Mouse (Mus musculus): ENCODE measurements at regions not wholly inside any gene's neighbourhood (a gene's known extent, or its start where the extent isn't known, plus 50 kb on each side); places are given as distances from the start of the nearest gene placed in this dataset.

GRCm38 (mm10) chr15:87089827-87090226 is 454.3 kb upstream of the Fam19a5 start:
- no peak for DNase-seq (ENCODE audit: low spot score in 2 of 2)

- DNase-seq (ENCODE audit: low spot score in 2 of 2) = no peak
Measured at GRCm38 (mm10) chr15:87091048-87091777, 452.9 kb upstream of the Fam19a5 start.

- no peak for DNase-seq (ENCODE audit: low spot score in 2 of 2)
Measured at GRCm38 (mm10) chr15:87097206-87097605, 446.9 kb upstream of the Fam19a5 start.

GRCm38 (mm10) chr15:87101146-87101545 is 443.0 kb upstream of the Fam19a5 start:
- DNase-seq (ENCODE audit: low spot score in 2 of 2) = no peak

- DNase-seq (ENCODE audit: low spot score in 2 of 2) = no peak
Measured at GRCm38 (mm10) chr15:87102211-87102610, 441.9 kb upstream of the Fam19a5 start.

- DNase-seq (ENCODE audit: low spot score in 2 of 2) = no peak
Measured at GRCm38 (mm10) chr15:87105951-87106350, 438.1 kb upstream of the Fam19a5 start.

GRCm38 (mm10) chr15:87107701-87108100 is 436.4 kb upstream of the Fam19a5 start:
- DNase-seq (ENCODE audit: low spot score in 2 of 2) = no peak

GRCm38 (mm10) chr15:87108411-87108810 is 435.7 kb upstream of the Fam19a5 start:
- DNase-seq (ENCODE audit: low spot score in 2 of 2) = no peak

GRCm38 (mm10) chr15:87122656-87123055 is 421.4 kb upstream of the Fam19a5 start:
- no peak for DNase-seq (ENCODE audit: low spot score in 2 of 2)

GRCm38 (mm10) chr15:87125427-87126148 is 418.5 kb upstream of the Fam19a5 start:
- peak in 1 of 2 experiments; percentile 26 for DNase-seq (ENCODE audit: low spot score in 2 of 2)

GRCm38 (mm10) chr15:87138870-87139269 is 405.2 kb upstream of the Fam19a5 start:
- no peak for DNase-seq (ENCODE audit: low spot score in 2 of 2)

- no peak for DNase-seq (ENCODE audit: low spot score in 2 of 2)
Measured at GRCm38 (mm10) chr15:87169136-87169535, 375.0 kb upstream of the Fam19a5 start.

- DNase-seq (ENCODE audit: low spot score in 2 of 2) = no peak
Measured at GRCm38 (mm10) chr15:87170890-87171289, 373.2 kb upstream of the Fam19a5 start.

GRCm38 (mm10) chr15:87173096-87173495 is 371.0 kb upstream of the Fam19a5 start:
- no peak for DNase-seq (ENCODE audit: low spot score in 2 of 2)

GRCm38 (mm10) chr15:87178646-87179045 is 365.5 kb upstream of the Fam19a5 start:
- DNase-seq (ENCODE audit: low spot score in 2 of 2) = no peak

GRCm38 (mm10) chr15:87180836-87181235 is 363.3 kb upstream of the Fam19a5 start:
- DNase-seq (ENCODE audit: low spot score in 2 of 2) = no peak

GRCm38 (mm10) chr15:87184248-87184647 is 359.9 kb upstream of the Fam19a5 start:
- DNase-seq (ENCODE audit: low spot score in 2 of 2) = no peak

GRCm38 (mm10) chr15:87188816-87189455 is 355.2 kb upstream of the Fam19a5 start:
- no peak for DNase-seq (ENCODE audit: low spot score in 2 of 2)

- peak in 1 of 2 experiments; percentile 28 for DNase-seq (ENCODE audit: low spot score in 2 of 2)
Measured at GRCm38 (mm10) chr15:87191901-87192300, 352.2 kb upstream of the Fam19a5 start.

- peak; percentile 2 to 7 for DNase-seq (ENCODE audit: low spot score in 2 of 2)
Measured at GRCm38 (mm10) chr15:87196306-87196893, 347.7 kb upstream of the Fam19a5 start.

GRCm38 (mm10) chr15:87199641-87200040 is 344.5 kb upstream of the Fam19a5 start:
- DNase-seq (ENCODE audit: low spot score in 2 of 2) = peak in 1 of 2 experiments; percentile 8
